Mouse (Mus musculus) activated CD4-positive, CD25-positive, alpha-beta regulatory T cell (primary cell): ENCODE results near the gene Cd2ap. TPM values are rescaled to one million over a fixed set of nuclear protein-coding genes. Genes with fewer than 3 reads are reported as not detected.

ENCODE experiments used
- polyA plus RNA-seq, 2 experiments: library from polyadenylated mRNA; unstranded; fragments of 100-300 nt; shearing (Covaris generic); gene quantifications; one replicate each; pipeline ENCODE4 v1.2.1; 2017

The Cd2ap gene
- 10 to 100 TPM; 10.9 to 20.1 TPM for polyA plus RNA-seq

GRCm38 (mm10) chr17:42876001-42876903, at the start of gene Cd2ap:
Gene Cd2ap, minus strand, starts transcription at chr17:42876665.

Other genes starting within 250 kb of the Cd2ap start
- gene Adgrf4, start 184.4 kb downstream of the Cd2ap start, polyA plus RNA-seq, result under 1 TPM in 1 of 2 experiments, not detected in 1; 0.06 TPM
- gene Adgrf2, start 134.5 kb downstream of the Cd2ap start, polyA plus RNA-seq, result under 1 TPM in 1 of 2 experiments, not detected in 1; 0.06 TPM
- gene Tnfrsf21, start 139.9 kb upstream of the Cd2ap start, polyA plus RNA-seq, result under 1 TPM; 0.43 to 0.66 TPM